Mouse (Mus musculus) bone marrow, adult 2 months (tissue): Measurements from ENCODE around the gene Wdr37. TPM values are rescaled to one million over a fixed set of nuclear protein-coding genes. Genes with fewer than 3 reads are reported as not detected.

Experiments used
- H3K27ac ChIP-seq: fragments of 200-500 bp; 2 replicates; pipeline ENCODE4 v1.5.1; 2012; ENCODE audit warnings: low read depth, mild to moderate bottlenecking, control low read depth, inconsistent platforms, low read length; ENCODE audit not compliant: control insufficient read depth, poor library complexity, insufficient read depth
- H3K4me1 ChIP-seq: fragments of 200-500 bp; 2 replicates; pipeline ENCODE4 v1.6.1; 2011; ENCODE audit warnings: low read length; ENCODE audit not compliant: control insufficient read depth, insufficient read depth
- H3K4me3 ChIP-seq: fragments of 200-500 bp; replicated peaks from 2 replicates; pipeline ENCODE3; 2011; ENCODE audit warnings: mild to moderate bottlenecking, low read depth, low read length, control low read depth; ENCODE audit not compliant: control insufficient read depth
- CTCF ChIP-seq: fragments of 200-500 bp; IDR thresholded peaks from 2 replicates; pipeline ENCODE4 v1.5.1; 2011; ENCODE audit warnings: low read length, control low read depth; ENCODE audit not compliant: control insufficient read depth, insufficient read depth
- POLR2A ChIP-seq: fragments of 200-500 bp; IDR thresholded peaks from 2 replicates; pipeline ENCODE4 v1.6.1; 2011; ENCODE audit warnings: low read depth, mild to moderate bottlenecking, control low read depth, low read length, borderline replicate concordance; ENCODE audit not compliant: control insufficient read depth
- WGBS: fragments of 180-500 bp; shearing (Covaris S2); methylation state at CpG from one replicate; pipeline ENCODE4 v1.1.7; 2018; 5-methylcytosine and 5-hydroxymethylcytosine counted together
- polyA plus RNA-seq: library from polyadenylated mRNA; stranded (reverse); fragments of >200 nt; gene quantifications from 2 replicates; pipeline ENCODE4 v1.2.4, GENCODE M21; 2011; ENCODE audit warnings: low replicate concordance; ENCODE audit not compliant: missing spikeins, insufficient read depth, insufficient read length

The Wdr37 gene
- polyA plus RNA-seq, 1 experiment = 14.8 TPM

DNA sequence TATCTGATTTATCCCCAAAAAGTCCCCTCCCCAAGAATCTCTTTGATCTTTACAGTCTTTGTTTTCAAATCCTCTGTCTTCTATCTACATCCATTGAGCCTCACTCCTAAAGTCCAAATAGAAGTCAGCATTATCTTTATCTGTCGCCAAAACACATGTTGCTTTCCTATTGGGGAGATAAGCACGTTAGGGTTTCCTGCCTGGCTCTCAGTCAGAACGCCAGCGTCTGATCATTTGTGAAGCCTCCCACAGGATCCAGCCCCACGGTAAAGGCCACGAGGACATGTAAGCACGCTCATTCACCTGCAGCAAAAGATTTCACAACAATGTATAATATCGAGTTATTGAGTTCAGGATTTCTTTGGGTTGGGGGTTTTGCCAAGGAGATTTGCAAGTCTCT is 110.8 kb downstream of the Wdr37 start:
- 17% methylated on average over 8 of the region's 8 CpGs for WGBS

More for the DNA sequence above, 110.8 kb downstream of the Wdr37 start:
- TF ChIP-seq CTCF (no peak), POLR2A (no peak)
- H3K4me1 ChIP-seq = no peaks in the 10 kb centered on the region
- no peak overlapping the region for H3K27ac ChIP-seq
- no peak overlapping the region for H3K4me3 ChIP-seq

Other genes starting within 250 kb of the Wdr37 start
- gene Idi1, start 13.6 kb upstream of the Wdr37 start, polyA plus RNA-seq = 12.9 and 25.7 TPM in 2 replicates
- not detected in 2 replicates for gene Gm9745, start 76.3 kb upstream of the Wdr37 start, polyA plus RNA-seq
- not detected in 2 replicates for gene Idi2, start 81.0 kb upstream of the Wdr37 start, polyA plus RNA-seq
- 20.2 and 35.7 TPM in 2 replicates for gene Gtpbp4, start 124.2 kb upstream of the Wdr37 start, polyA plus RNA-seq
- gene Larp4b, start 222.0 kb upstream of the Wdr37 start, polyA plus RNA-seq = 27.8 and 39.2 TPM in 2 replicates